ENCODE assay signal across 25 mouse cellular contexts in the genomic region with DNA sequence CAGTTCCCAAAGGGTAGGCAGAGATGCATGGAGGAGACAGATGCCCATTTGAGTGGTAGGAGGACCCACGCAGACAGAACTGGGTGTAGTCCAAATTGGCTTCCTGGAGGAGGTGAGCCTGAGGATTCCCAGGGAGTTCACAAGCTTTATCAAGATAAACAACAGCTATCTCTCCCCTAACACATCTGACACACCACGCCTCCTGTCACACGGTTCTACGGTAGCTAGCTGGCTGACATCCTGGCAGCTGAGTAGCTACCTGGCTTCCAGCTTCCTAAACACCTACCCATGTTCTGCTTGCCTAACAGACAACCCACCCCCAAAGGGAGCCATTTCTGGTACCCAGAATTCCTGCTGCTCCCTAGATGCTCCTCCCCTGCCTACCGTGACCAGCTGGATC.
"Had no signal": no experiment of that assay in that cellular context is flagged by ENCODE, and none has a peak within 500 bp of the region (broad histone marks: within the 10 kb centered on the region; RNA-seq: fewer than 3 reads in every experiment).

No protein-coding gene starts in this region.

- H3K9ac ChIP-seq: heart, embryonic 13.5 days; heart, embryonic 15.5 days; hindbrain, embryonic 12.5 days; hindbrain, embryonic 14.5 days; limb, embryonic 12.5 days; liver, embryonic 13.5 days; liver, embryonic 15.5 days had no signal

- H3K27ac ChIP-seq: heart, adult 2 months; heart, embryonic 13.5 days; heart, embryonic 15.5 days; hindbrain, embryonic 12.5 days; hindbrain, embryonic 14.5 days; layer of hippocampus, adult 2 months; left cerebral cortex, adult 2 months; limb, embryonic 10.5 days; limb, embryonic 12.5 days; liver, embryonic 13.5 days; liver, embryonic 15.5 days had no signal

- H3K36me3 ChIP-seq: heart, embryonic 15.5 days had no signal

- H3K4me3 ChIP-seq: heart, adult 2 months; heart, embryonic 13.5 days; heart, embryonic 15.5 days; hindbrain, embryonic 12.5 days; layer of hippocampus, adult 2 months; left cerebral cortex, adult 2 months; limb, embryonic 10.5 days; limb, embryonic 12.5 days; liver, embryonic 13.5 days; liver, embryonic 15.5 days had no signal

- H3K4me2 ChIP-seq: heart, embryonic 11.5 days; heart, embryonic 13.5 days; heart, embryonic 15.5 days; hindbrain, embryonic 12.5 days; hindbrain, embryonic 14.5 days; limb, embryonic 12.5 days; liver, embryonic 11.5 days; liver, embryonic 13.5 days; liver, embryonic 15.5 days had no signal

- H3K27me3 ChIP-seq: heart, embryonic 13.5 days; heart, embryonic 15.5 days; hindbrain, embryonic 12.5 days; limb, embryonic 12.5 days; liver, embryonic 13.5 days; liver, embryonic 15.5 days had no signal

- ATAC-seq: hindbrain, embryonic 16.5 days; intestine, embryonic 16.5 days had no signal

- DNase-seq: gastrocnemius, postnatal 14 days; gastrocnemius, postnatal 36 days; heart, adult 11 months; heart, adult 2 months; heart, postnatal 14 days; heart, postnatal 36 days; kidney, adult 11 months; kidney, adult 2 months; kidney, postnatal 10 days; kidney, postnatal 25 days; liver; liver, embryonic 13.5 days had no signal

- H3K9me3 ChIP-seq: heart, embryonic 15.5 days; hindbrain, embryonic 12.5 days; liver, embryonic 15.5 days had no signal
